Mouse (Mus musculus) layer of hippocampus, adult 9-11 months (tissue): Measurements from ENCODE around the gene Znrd1.

ENCODE experiments used
- DNase-seq: peaks from one replicate; pipeline ENCODE4 v3.0.0; 2022

Gene Znrd1

GRCm38 (mm10) chr17:36922715-36923114 lies 35.6 kb downstream of the Znrd1 start:
- no peak for DNase-seq

DNA sequence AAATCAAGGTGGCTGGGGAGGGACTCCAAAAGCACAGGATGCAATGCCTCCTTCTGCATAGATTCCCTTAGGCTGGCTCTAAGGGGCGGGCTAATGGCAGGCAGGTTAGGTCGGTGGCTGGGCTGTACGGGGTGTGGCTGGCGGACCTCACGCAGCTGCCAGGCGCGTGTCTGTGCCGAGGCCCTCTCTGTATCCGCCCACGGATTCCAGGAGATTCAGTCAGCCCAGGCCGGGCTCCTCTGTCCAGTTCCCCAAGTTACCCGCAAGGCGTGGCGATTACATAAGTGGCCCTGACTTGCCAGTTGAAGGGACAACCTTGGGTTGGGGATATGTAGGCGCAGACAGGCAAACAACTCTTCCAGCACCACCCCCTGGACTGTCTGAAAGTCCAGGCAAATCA lies 38.1 kb downstream of the Znrd1 start:
- DNase-seq: no peak

DNA sequence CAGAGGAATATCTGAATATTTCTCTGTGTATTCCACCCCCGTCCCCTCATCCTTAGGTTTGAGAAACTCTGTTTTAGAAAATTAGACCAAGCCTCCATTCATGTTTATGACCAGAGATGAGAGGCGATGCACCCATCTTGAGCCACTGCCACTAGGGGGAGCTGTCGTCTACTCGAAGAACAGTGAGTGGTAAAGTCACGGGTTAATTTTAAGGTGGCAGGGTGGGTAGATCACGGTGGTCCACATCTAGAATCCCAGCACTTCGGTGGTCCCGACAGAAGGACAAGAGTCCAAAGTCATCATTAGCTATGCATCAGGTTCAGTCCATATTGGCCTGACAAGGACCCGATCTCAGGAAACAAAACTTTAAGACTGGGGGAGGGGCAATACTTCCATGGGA lies 43.3 kb downstream of the Znrd1 start:
- DNase-seq: peak; percentile 32

DNA sequence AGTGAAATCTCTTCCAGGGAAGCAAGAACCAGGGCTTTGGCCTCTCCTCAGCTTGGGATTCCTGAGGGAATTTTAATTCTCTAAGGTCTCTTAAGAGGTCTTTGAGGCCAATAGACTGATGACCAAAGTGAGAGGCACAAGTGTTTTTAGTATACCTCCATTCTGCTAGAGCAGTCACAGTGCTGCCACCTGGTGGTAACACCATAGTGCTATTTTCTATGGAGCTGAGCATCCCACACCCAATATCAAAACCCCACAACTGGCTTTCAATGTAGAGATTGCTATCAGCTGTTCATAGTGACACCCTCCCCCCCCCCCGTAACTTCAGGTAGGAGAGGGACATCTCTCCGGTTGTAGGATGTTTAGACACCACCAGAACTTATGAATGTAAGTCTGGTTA lies 44.3 kb downstream of the Znrd1 start:
- peak; percentile 73 for DNase-seq

DNA sequence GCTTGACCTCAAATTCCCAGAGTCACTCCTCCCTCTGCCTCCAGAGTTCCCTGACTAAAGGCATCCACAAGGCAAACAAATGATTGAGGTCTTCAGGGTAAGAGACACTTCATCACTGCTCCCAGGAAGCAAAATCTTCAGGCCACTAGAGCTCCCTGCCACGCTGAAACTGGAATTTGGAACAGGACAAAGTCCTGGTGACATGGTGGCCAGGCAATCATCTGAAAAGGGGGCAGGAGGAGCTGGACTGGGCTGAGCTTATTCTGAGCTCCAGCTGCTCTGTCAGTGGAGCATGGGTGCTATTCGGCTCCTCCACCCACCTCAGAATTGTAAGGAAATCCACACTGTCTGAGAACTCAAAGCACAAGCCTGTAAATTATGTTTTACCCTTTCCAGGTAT lies 46.3 kb downstream of the Znrd1 start:
- no peak for DNase-seq

GRCm38 (mm10) chr17:36909802-36910201 lies 48.6 kb downstream of the Znrd1 start:
- no peak for DNase-seq

GRCm38 (mm10) chr17:36908235-36908634 lies 50.1 kb downstream of the Znrd1 start:
- no peak for DNase-seq
